Mouse (Mus musculus) bone marrow, adult 2 months (tissue): ENCODE data around the gene Tex52.

ENCODE experiments used
- CTCF ChIP-seq: fragments of 200-500 bp; IDR thresholded peaks from 2 replicates; pipeline ENCODE4 v1.5.1; 2011; ENCODE audit warnings: low read length, control low read depth; ENCODE audit not compliant: control insufficient read depth, insufficient read depth
- POLR2A ChIP-seq: fragments of 200-500 bp; IDR thresholded peaks from 2 replicates; pipeline ENCODE4 v1.6.1; 2011; ENCODE audit warnings: low read depth, mild to moderate bottlenecking, control low read depth, low read length, borderline replicate concordance; ENCODE audit not compliant: control insufficient read depth

GRCm38 (mm10) chr6:128361901-128362300 is 13.4 kb upstream of the Tex52 start:
- TF ChIP-seq CTCF (no peak), POLR2A (no peak)
